Mouse (Mus musculus): ENCODE results near the gene Scd1. TPM values are rescaled to one million over a fixed set of nuclear protein-coding genes. Genes with fewer than 3 reads are reported as not detected.
A peak's percentile ranks its signal among the peaks of the same experiment; 100 is the strongest.

Gene Scd1
- total RNA-seq (2012; rRNA removed): 100 and 147 TPM in 2 replicates
- 100 to 1,000 TPM in 1 of 2 experiments, not detected in 1; 183 TPM for polyA plus RNA-seq (2012; ENCODE audit: insufficient read depth in 1 of 2, insufficient read length in 2 of 2, low read depth in 1 of 2, low replicate concordance in 2 of 2, missing spikeins in 1 of 2)

DNA sequence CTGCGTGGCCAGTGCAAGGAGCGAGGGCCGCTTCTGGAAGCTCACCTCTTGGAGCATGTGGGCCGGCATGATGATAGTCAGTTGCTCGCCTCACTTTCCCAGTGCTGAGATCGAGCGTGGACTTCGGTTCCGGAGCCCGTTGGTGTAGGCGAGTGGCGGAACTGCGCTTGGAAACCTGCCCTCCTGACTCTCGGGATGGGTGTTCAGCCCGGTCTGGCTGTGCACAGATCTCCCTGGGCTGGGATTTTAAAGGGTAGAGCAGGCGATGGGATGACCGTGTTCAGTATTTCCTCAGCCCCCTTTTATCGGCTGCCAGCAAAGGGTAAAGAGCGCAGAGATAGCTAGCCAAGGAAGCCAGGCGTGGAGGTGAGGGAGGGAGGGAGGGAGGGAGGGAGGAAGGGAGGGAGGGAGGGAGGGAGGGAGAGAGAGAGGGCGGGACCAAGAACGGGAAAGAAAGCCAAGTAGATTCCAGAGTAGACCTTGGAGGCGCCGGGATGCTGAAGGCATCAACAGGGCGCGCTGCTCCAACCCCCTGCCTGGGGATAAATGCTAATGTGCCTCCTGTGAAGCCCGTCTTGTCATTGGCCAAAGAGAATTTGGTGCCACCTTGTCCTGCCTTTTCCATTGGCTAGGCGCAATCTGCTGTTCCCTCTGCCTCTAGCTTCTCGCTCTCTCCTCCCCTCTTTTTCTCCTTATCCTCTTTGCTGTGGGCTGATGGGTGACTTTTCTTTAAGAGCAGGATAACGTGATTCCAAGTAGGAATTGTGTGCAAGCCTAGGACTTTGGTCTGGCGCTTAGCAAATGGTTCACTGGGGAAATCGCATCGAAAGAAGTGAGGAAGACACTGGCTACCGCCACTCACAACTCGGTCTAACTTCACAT is at the start of gene Scd1:
Scd1 (minus strand) TSS at position 539 of the 882 bp plus-strand sequence.
- Histone ChIP-seq H3K4me1 (ENCODE audit: control insufficient read depth in 1 of 2, insufficient read depth in 2 of 2, low read length in 2 of 2) (0 out of 4 replicates have a peak, but pooled peaks cover 0 to 3% of the 10 kb centered on the region in 2 experiments), H3K27me3 (ENCODE audit: control insufficient read depth in 1 of 2, insufficient read depth in 2 of 2, low read length in 2 of 2) (no peaks in the 10 kb centered on the region; a peak in 2 of 4 replicates), H3K36me3 (ENCODE audit: control insufficient read depth in 1 of 2, insufficient read depth in 2 of 2, low read length in 2 of 2) (no peaks in the 10 kb centered on the region), H3K9me3 (replicated peaks; ENCODE audit: insufficient read depth, low read length) (no peaks in the 10 kb centered on the region), H3K9ac (ENCODE audit: control insufficient read depth, low read depth, low read length, poor library complexity, severe bottlenecking) (peak within 1 kb of the TSS; percentile 39), H3K27ac (ENCODE audit: control insufficient read depth, low read depth, low read length) (no peak within 1 kb of the TSS), H3K4me3 (ENCODE audit: control insufficient read depth in 1 of 2, insufficient read depth in 1 of 2, low read depth in 2 of 2, low read length in 2 of 2) (peak within 1 kb of the TSS; percentile 48 to 71), H3K79me2 (ENCODE audit: control insufficient read depth, insufficient read depth, low read length, poor library complexity) (no peaks in the 10 kb centered on the region)
- peak; percentile 23 to 42; a peak in 2 of 4 replicates for TF ChIP-seq POLR2A (IDR thresholded peaks at IDR 0.05; ENCODE audit: control insufficient read depth in 1 of 2, insufficient read depth in 1 of 2, low read depth in 1 of 2, low read length in 2 of 2, poor library complexity in 1 of 2)
- TF ChIP-seq ZMIZ1 (IDR thresholded peaks at IDR 0.05; ENCODE audit: low read depth, low read length): no peak; the same call in 1 of the 2 replicates
- TF ChIP-seq ZNF384 (IDR thresholded peaks at IDR 0.05; ENCODE audit: low read depth, low read length): no peak
- no peak for TF ChIP-seq TAL1 (IDR thresholded peaks at IDR 0.05; ENCODE audit: low read length)
- TF ChIP-seq TBP (IDR thresholded peaks at IDR 0.05; ENCODE audit: low read depth, low read length): peak; percentile 44; the same call in 1 of the 2 replicates
- TF ChIP-seq MXI1 (IDR thresholded peaks at IDR 0.05; ENCODE audit: low read depth, low read length): no peak
- no peak for TF ChIP-seq MAFK (IDR thresholded peaks at IDR 0.05; ENCODE audit: borderline replicate concordance, low read depth, low read length)
- no peak for TF ChIP-seq POLR2AphosphoS2 (IDR thresholded peaks at IDR 0.05; ENCODE audit: low read length)
- TF ChIP-seq RAD21 (IDR thresholded peaks at IDR 0.05; ENCODE audit: low read depth, low read length): no peak
- TF ChIP-seq POLR2AphosphoS5 (IDR thresholded peaks at IDR 0.05; ENCODE audit: borderline replicate concordance, low read depth, low read length): no peak
- no peak for TF ChIP-seq NRF1 (IDR thresholded peaks at IDR 0.05; ENCODE audit: insufficient read depth, low read depth, low read length, poor library complexity, severe bottlenecking)
- peak; percentile 7; the same call in 1 of the 2 replicates for TF ChIP-seq GATA1 (IDR thresholded peaks at IDR 0.05; ENCODE audit: low read depth, low read length)
- peak; percentile 11; the same call in 1 of the 2 replicates for TF ChIP-seq SIN3A (IDR thresholded peaks at IDR 0.05; ENCODE audit: low read length)
- no peak for TF ChIP-seq USF1 (IDR thresholded peaks at IDR 0.05; ENCODE audit: low read depth, low read length)
- TF ChIP-seq MYC (IDR thresholded peaks at IDR 0.05; ENCODE audit: low read depth, low read length): no peak
- no peak for TF ChIP-seq TCF12 (IDR thresholded peaks at IDR 0.05; ENCODE audit: low read depth, low read length)
- no peak for TF ChIP-seq ELF1 (IDR thresholded peaks at IDR 0.05; ENCODE audit: low read depth, low read length)
- no peak for TF ChIP-seq UBTF (IDR thresholded peaks at IDR 0.05; ENCODE audit: borderline replicate concordance, insufficient read depth, low read depth, low read length)
- TF ChIP-seq EP300 (IDR thresholded peaks at IDR 0.05; ENCODE audit: low read depth in 1 of 2, low read length in 2 of 2): peak in 1 of 2 experiments; percentile 42; a peak in 1 of 4 replicates
- TF ChIP-seq HCFC1 (IDR thresholded peaks at IDR 0.05; ENCODE audit: low read depth, low read length): no peak
- no peak for TF ChIP-seq KAT2A (conservative IDR thresholded peaks at IDR 0.05; ENCODE audit: low read depth, low read length)
- TF ChIP-seq MYB (IDR thresholded peaks at IDR 0.05; ENCODE audit: low read depth, low read length): no peak
- no peak for TF ChIP-seq CHD1 (IDR thresholded peaks at IDR 0.05; ENCODE audit: low read depth, low read length)
- TF ChIP-seq USF2 (IDR thresholded peaks at IDR 0.05; ENCODE audit: borderline replicate concordance in 1 of 2, insufficient read depth in 1 of 2, low read depth in 1 of 2, low read length in 2 of 2): no peak
- no peak for TF ChIP-seq CTCF (IDR thresholded peaks at IDR 0.05 in 2 of 3, conservative IDR thresholded peaks at IDR 0.05 in 1 of 3; ENCODE audit: control insufficient read depth in 1 of 3, insufficient read depth in 1 of 3, low read depth in 2 of 3, low read length in 3 of 3, poor library complexity in 1 of 3, severe bottlenecking in 1 of 3)
- TF ChIP-seq NELFE (IDR thresholded peaks at IDR 0.05; ENCODE audit: low read depth, low read length): peak; percentile 35
- DNase-seq (ENCODE audit: low read depth, low spot score): peak; percentile 88
